Comparison of ENCODE assay signal across 13 mouse cellular contexts in the genomic region with DNA sequence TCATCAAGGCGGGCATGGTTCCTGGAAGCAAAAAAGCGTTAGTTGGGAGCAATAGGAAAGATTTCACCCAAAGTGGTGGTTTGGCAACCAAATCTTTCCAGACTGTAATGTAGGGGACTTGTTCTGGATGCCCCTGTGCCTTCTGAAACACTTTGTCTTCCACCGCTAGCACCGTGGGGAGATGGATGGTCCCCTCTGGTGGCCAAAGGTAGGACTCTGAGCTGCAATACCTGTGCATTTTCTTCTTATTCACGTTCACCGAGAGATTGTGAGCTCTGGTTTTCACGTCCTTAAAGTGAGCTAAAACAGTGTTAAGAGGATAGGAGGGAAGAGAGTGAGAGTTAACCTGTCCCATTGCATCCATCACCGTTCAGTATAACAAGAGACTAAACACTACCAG. TPM values are rescaled to one million over a fixed set of nuclear protein-coding genes. Genes with fewer than 3 reads are reported as not detected.
A peak's percentile ranks its signal among the peaks of the same experiment; 100 is the strongest.
DNase-seq lines count a peak whose midpoint lies in the region; ATAC-seq and TF ChIP-seq lines count a peak whose summit lies in the region.
"Had no signal": no experiment of that assay in that cellular context is flagged by ENCODE, and none has a peak within 500 bp of the region (broad histone marks: within the 10 kb centered on the region; RNA-seq: fewer than 3 reads in every experiment).

No protein-coding gene starts in this region.

- DNase-seq in heart, postnatal 0 days (ENCODE audit: low spot score), result no peak
- no peak for DNase-seq in heart, postnatal 36 days
- peak; percentile 57 for DNase-seq in CD4-positive, CD25-positive, alpha-beta regulatory T cell, adult 2 months (ENCODE audit: low read depth, low spot score)
- DNase-seq in limb, embryonic 11.5 days (ENCODE audit: low spot score), result no peak
- DNase-seq in cerebellum, adult 9-11 months, result no peak
- no peak for DNase-seq in urinary bladder, postnatal 14 days (ENCODE audit: low spot score)
- DNase-seq in forebrain, embryonic 11.5 days (ENCODE audit: low spot score), result no peak
- DNase-seq: cerebellum, adult 11 months; gastrocnemius, postnatal 14 days; left cerebral cortex, postnatal 4 days had no signal

- H3K36me3 ChIP-seq in heart, postnatal 0 days (replicated peaks; ENCODE audit: control insufficient read depth, insufficient read depth, low read length), result no peaks in the 10 kb centered on the region
- H3K36me3 ChIP-seq in limb, embryonic 11.5 days (ENCODE audit: control insufficient read depth, insufficient read depth, low read length), result no peaks in the 10 kb centered on the region
- no peaks in the 10 kb centered on the region for H3K36me3 ChIP-seq in forebrain, embryonic 11.5 days (ENCODE audit: control insufficient read depth, insufficient read depth, low read length)

- TF ChIP-seq EP300 in heart, postnatal 0 days (IDR thresholded peaks at IDR 0.05; ENCODE audit: low read depth), result no peak

- no peak overlapping the region for H3K9ac ChIP-seq in heart, postnatal 0 days (replicated peaks; ENCODE audit: low read depth, low read length)
- no peak overlapping the region for H3K9ac ChIP-seq in limb, embryonic 11.5 days (ENCODE audit: low read length)
- H3K9ac ChIP-seq in forebrain, embryonic 11.5 days (ENCODE audit: low read length), result no peak overlapping the region
- H3K9ac ChIP-seq: hindbrain, embryonic 14.5 days had no signal

- no peak overlapping the region for H3K4me3 ChIP-seq in heart, postnatal 0 days (ENCODE audit: low read depth, low read length)
- H3K4me3 ChIP-seq in limb, embryonic 11.5 days (ENCODE audit: low read depth, low read length), result no peak overlapping the region
- no peak overlapping the region for H3K4me3 ChIP-seq in forebrain, embryonic 11.5 days (ENCODE audit: low read depth, low read length)

- no peak for ATAC-seq in heart, postnatal 0 days (ENCODE audit: insufficient read depth, low read depth)
- ATAC-seq in limb, embryonic 11.5 days (ENCODE audit: insufficient number of reproducible peaks, low FRiP score, low TSS enrichment, low read depth), result no peak
- peak; percentile 62 for ATAC-seq in megakaryocyte-erythroid progenitor cell, adult 5-6 weeks (replicated peaks; ENCODE audit: low FRiP score, low TSS enrichment, poor library complexity, severe bottlenecking)
- no peak for ATAC-seq in forebrain, embryonic 11.5 days (replicated peaks; ENCODE audit: low FRiP score)
- ATAC-seq: activated CD4-positive, CD25-positive, alpha-beta regulatory T cell, adult 4 months had no signal

- no peaks in the 10 kb centered on the region; the same call in 1 of the 2 replicates for H3K4me1 ChIP-seq in heart, postnatal 0 days (ENCODE audit: control insufficient read depth, insufficient read depth)
- H3K4me1 ChIP-seq in limb, embryonic 11.5 days (ENCODE audit: control insufficient read depth, insufficient read depth, low read length), result peaks cover 9% of the 10 kb centered on the region
- H3K4me1 ChIP-seq in forebrain, embryonic 11.5 days (replicated peaks; ENCODE audit: control insufficient read depth, insufficient read depth, low read length), result no peaks in the 10 kb centered on the region

- H3K27me3 ChIP-seq in heart, postnatal 0 days (ENCODE audit: control insufficient read depth, insufficient read depth, low read length), result no peaks in the 10 kb centered on the region
- no peaks in the 10 kb centered on the region for H3K27me3 ChIP-seq in limb, embryonic 11.5 days (ENCODE audit: control insufficient read depth, insufficient read depth, low read length)
- H3K27me3 ChIP-seq in forebrain, embryonic 11.5 days (ENCODE audit: control insufficient read depth, insufficient read depth, low read length), result no peaks in the 10 kb centered on the region

- peak overlapping the region; percentile 39; the same call in 1 of the 2 replicates for H3K4me2 ChIP-seq in heart, postnatal 0 days (ENCODE audit: low read depth, low read length)
- peak overlapping the region; percentile 69; the same call in 1 of the 2 replicates for H3K4me2 ChIP-seq in limb, embryonic 11.5 days (ENCODE audit: low read depth, severe bottlenecking)
- no peak overlapping the region for H3K4me2 ChIP-seq in forebrain, embryonic 11.5 days (ENCODE audit: low read depth, low read length, severe bottlenecking)
- H3K4me2 ChIP-seq: hindbrain, embryonic 14.5 days had no signal

- intact Hi-C loops in heart, postnatal 36 days (cut with DNase I), result no loop called here

- H3K27ac ChIP-seq in heart, postnatal 0 days (ENCODE audit: low read depth), result no peak overlapping the region
- no peak overlapping the region; the same call in 1 of the 2 replicates for H3K27ac ChIP-seq in limb, embryonic 11.5 days (replicated peaks; ENCODE audit: low read depth, low read length)
- no peak overlapping the region for H3K27ac ChIP-seq in forebrain, embryonic 11.5 days (ENCODE audit: low read depth, low read length)
- H3K27ac ChIP-seq: hindbrain, embryonic 14.5 days had no signal

- no peaks in the 10 kb centered on the region for H3K9me3 ChIP-seq in heart, postnatal 0 days (replicated peaks; ENCODE audit: control insufficient read depth, low read length)
- no peaks in the 10 kb centered on the region for H3K9me3 ChIP-seq in limb, embryonic 11.5 days (ENCODE audit: control insufficient read depth, low read length)
- no peaks in the 10 kb centered on the region for H3K9me3 ChIP-seq in forebrain, embryonic 11.5 days (ENCODE audit: control insufficient read depth, low read length)

- peak; percentile 27; the same call in 1 of the 2 replicates for TF ChIP-seq CTCF in heart, postnatal 0 days (IDR thresholded peaks at IDR 0.05; ENCODE audit: low read depth)

- whole genome bisulfite sequencing in heart, postnatal 0 days, result 66% methylated on average over 8 of the region's 8 CpGs
- 87% methylated on average over 8 of the region's 8 CpGs for WGBS in limb, embryonic 11.5 days
- WGBS in forebrain, embryonic 11.5 days, result 87% methylated on average over 8 of the region's 8 CpGs

RNA-seq across cellular contexts. Expression of a gene that starts 48.8 kb away (rescaled TPM):
- total RNA-seq in heart, postnatal 0 days (2014; rRNA removed; ENCODE audit: low replicate concordance), result 14.2 and 15.6 TPM in 2 replicates
- polyA plus RNA-seq in heart, postnatal 0 days (2015; fragmentation: Nextera tagmentation; extraction: Ambion mirVana), result 11.6 and 12.4 TPM in 2 replicates
- 10 to 100 TPM; 17.8 to 23.8 TPM for total RNA-seq in heart, postnatal 36 days (2021)
- polyA plus RNA-seq in limb, embryonic 11.5 days (2014; fragmentation: Nextera tagmentation; extraction: Ambion mirVana), result 11.0 and 11.2 TPM in 2 replicates
- total RNA-seq in megakaryocyte-erythroid progenitor cell, adult 5-6 weeks (2014; fragmentation: Nextera tagmentation), result 44.2 and 51.6 TPM in 2 replicates
- total RNA-seq in megakaryocyte-erythroid progenitor cell, adult 5-6 weeks (2017), result 27.1 and 35.5 TPM in 2 replicates
- 6.2 and 9.1 TPM in 2 replicates for polyA plus RNA-seq in forebrain, embryonic 11.5 days (2014; fragmentation: Nextera tagmentation; extraction: Ambion mirVana)

RNA-seq across cellular contexts. Expression of a gene that starts 56.0 kb away (rescaled TPM):
- total RNA-seq in heart, postnatal 0 days (2014; rRNA removed; ENCODE audit: low replicate concordance), result 10.0 and 12.8 TPM in 2 replicates
- 30.0 and 30.8 TPM in 2 replicates for polyA plus RNA-seq in heart, postnatal 0 days (2015; fragmentation: Nextera tagmentation; extraction: Ambion mirVana)
- 10 to 100 TPM in 1 of 2 experiments, 1 to 10 TPM in 1; 9.7 to 12.5 TPM for total RNA-seq in heart, postnatal 36 days (2021)
- 74.8 and 76.4 TPM in 2 replicates for polyA plus RNA-seq in limb, embryonic 11.5 days (2014; fragmentation: Nextera tagmentation; extraction: Ambion mirVana)
- 70.6 and 102 TPM in 2 replicates for total RNA-seq in megakaryocyte-erythroid progenitor cell, adult 5-6 weeks (2014; fragmentation: Nextera tagmentation)
- total RNA-seq in megakaryocyte-erythroid progenitor cell, adult 5-6 weeks (2017), result 263 and 350 TPM in 2 replicates
- polyA plus RNA-seq in forebrain, embryonic 11.5 days (2014; fragmentation: Nextera tagmentation; extraction: Ambion mirVana), result 74.8 and 77.7 TPM in 2 replicates
